Mouse (Mus musculus): ENCODE measurements around the gene Syne4. TPM values are rescaled to one million over a fixed set of nuclear protein-coding genes. Genes with fewer than 3 reads are reported as not detected.

The Syne4 gene
- polyA plus RNA-seq, 1 experiment: 1.2 TPM

GRCm38 (mm10) chr7:30358378-30359186, 44.0 kb downstream of the Syne4 start:
- Histone ChIP-seq H3K27me3 (ENCODE audit: control insufficient read depth, insufficient read depth, insufficient read length) (peaks cover 55% of the 10 kb centered on the region), H3K4me3 (no peak overlapping the region), H3ac (ENCODE audit: control insufficient read depth, insufficient read length) (no peak overlapping the region), H3K4me2 (ENCODE audit: low read depth) (no peak overlapping the region), H3K36me3 (ENCODE audit: control insufficient read depth, insufficient read depth) (no peaks in the 10 kb centered on the region), H3K79me2 (ENCODE audit: control insufficient read depth, insufficient read depth) (no peaks in the 10 kb centered on the region)
- TF ChIP-seq POLR2A (IDR thresholded peaks at IDR 0.05; ENCODE audit: insufficient read length, low read depth) (no peak), MAX (IDR thresholded peaks at IDR 0.05; ENCODE audit: low read depth) (no peak), MYOG (IDR thresholded peaks at IDR 0.05; ENCODE audit: control insufficient read depth in 1 of 3, insufficient read depth in 1 of 3, insufficient read length in 2 of 3, low read depth in 2 of 3) (no peak), REST (IDR thresholded peaks at IDR 0.05; ENCODE audit: insufficient read depth, insufficient read length) (no peak), SRF (IDR thresholded peaks at IDR 0.05; ENCODE audit: control insufficient read depth, insufficient read length, low read depth) (no peak), TCF3 (IDR thresholded peaks at IDR 0.05; ENCODE audit: insufficient read length, low read depth) (no peak), POLR2AphosphoS2 (IDR thresholded peaks at IDR 0.05; ENCODE audit: insufficient read length, low read depth) (no peak), E2F4 (IDR thresholded peaks at IDR 0.05; ENCODE audit: insufficient read depth) (no peak), TCF12 (IDR thresholded peaks at IDR 0.05; ENCODE audit: insufficient read depth, poor library complexity, severe bottlenecking) (no peak), USF1 (IDR thresholded peaks at IDR 0.05; ENCODE audit: low read depth) (no peak), CEBPB (IDR thresholded peaks at IDR 0.05; ENCODE audit: insufficient read depth, poor library complexity, severe bottlenecking) (no peak), MYOD1 (IDR thresholded peaks at IDR 0.05; ENCODE audit: control insufficient read depth in 1 of 3, insufficient read length in 2 of 3, low read depth in 2 of 3) (no peak)

DNA sequence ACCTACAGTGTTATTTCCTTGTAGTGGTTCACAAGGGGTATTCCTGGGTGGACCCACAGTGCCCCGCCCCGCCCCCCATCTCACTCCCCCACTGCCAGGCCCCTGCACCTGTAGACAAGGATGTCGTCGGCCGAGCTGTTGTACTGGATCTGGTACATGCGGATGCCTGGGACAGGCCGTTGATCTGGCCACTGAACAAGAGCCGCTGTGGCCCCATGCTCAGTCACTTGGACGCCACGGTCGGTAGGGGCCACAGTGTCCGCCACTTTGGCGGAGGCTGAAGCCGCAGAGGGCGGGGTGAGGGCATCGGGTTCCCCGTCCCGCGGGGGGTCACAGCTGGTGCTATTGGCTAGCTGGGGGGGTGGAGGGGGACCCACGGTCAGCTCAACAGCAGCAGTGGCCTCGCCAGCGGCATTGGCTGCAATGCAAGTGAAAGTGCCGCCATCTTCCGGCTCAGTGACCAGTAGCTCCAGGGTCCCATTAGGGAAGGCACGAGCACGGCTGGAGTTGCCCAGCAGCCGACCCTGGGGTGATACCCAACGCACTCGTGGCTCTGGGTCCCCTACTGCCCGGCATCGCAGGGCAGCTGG, 44.8 kb downstream of the Syne4 start:
- Histone ChIP-seq H3K27me3 (ENCODE audit: control insufficient read depth, insufficient read depth, insufficient read length) (peaks cover 63% of the 10 kb centered on the region), H3K79me2 (ENCODE audit: control insufficient read depth, insufficient read depth) (no peaks in the 10 kb centered on the region), H3K36me3 (ENCODE audit: control insufficient read depth, insufficient read depth) (no peaks in the 10 kb centered on the region), H3K4me2 (ENCODE audit: low read depth) (no peak overlapping the region), H3ac (ENCODE audit: control insufficient read depth, insufficient read length) (no peak overlapping the region), H3K4me3 (no peak overlapping the region)
- TF ChIP-seq POLR2A (IDR thresholded peaks at IDR 0.05; ENCODE audit: insufficient read length, low read depth): no peak
- TF ChIP-seq E2F4 (IDR thresholded peaks at IDR 0.05; ENCODE audit: insufficient read depth): no peak
- no peak for TF ChIP-seq POLR2AphosphoS2 (IDR thresholded peaks at IDR 0.05; ENCODE audit: insufficient read length, low read depth)
- TF ChIP-seq MYOG (IDR thresholded peaks at IDR 0.05; ENCODE audit: control insufficient read depth in 1 of 3, insufficient read depth in 1 of 3, insufficient read length in 2 of 3, low read depth in 2 of 3): no peak
- TF ChIP-seq REST (IDR thresholded peaks at IDR 0.05; ENCODE audit: insufficient read depth, insufficient read length): no peak
- TF ChIP-seq TCF12 (IDR thresholded peaks at IDR 0.05; ENCODE audit: insufficient read depth, poor library complexity, severe bottlenecking): no peak
- TF ChIP-seq SRF (IDR thresholded peaks at IDR 0.05; ENCODE audit: control insufficient read depth, insufficient read length, low read depth): no peak
- TF ChIP-seq MYOD1 (IDR thresholded peaks at IDR 0.05; ENCODE audit: control insufficient read depth in 1 of 3, insufficient read length in 2 of 3, low read depth in 2 of 3): no peak
- TF ChIP-seq MAX (IDR thresholded peaks at IDR 0.05; ENCODE audit: low read depth): no peak
- no peak for TF ChIP-seq CEBPB (IDR thresholded peaks at IDR 0.05; ENCODE audit: insufficient read depth, poor library complexity, severe bottlenecking)
- no peak for TF ChIP-seq TCF3 (IDR thresholded peaks at IDR 0.05; ENCODE audit: insufficient read length, low read depth)
- TF ChIP-seq USF1 (IDR thresholded peaks at IDR 0.05; ENCODE audit: low read depth): no peak

GRCm38 (mm10) chr7:30360028-30360427, 45.4 kb downstream of the Syne4 start:
- H3K4me2 ChIP-seq (ENCODE audit: low read depth): no peak overlapping the region
- no peaks in the 10 kb centered on the region for H3K36me3 ChIP-seq (ENCODE audit: control insufficient read depth, insufficient read depth)
- H3K27me3 ChIP-seq (ENCODE audit: control insufficient read depth, insufficient read depth, insufficient read length): peaks cover 67% of the 10 kb centered on the region
- no peaks in the 10 kb centered on the region for H3K79me2 ChIP-seq (ENCODE audit: control insufficient read depth, insufficient read depth)
- H3K4me3 ChIP-seq: no peak overlapping the region
- no peak overlapping the region for H3ac ChIP-seq (ENCODE audit: control insufficient read depth, insufficient read length)
- TF ChIP-seq POLR2A (IDR thresholded peaks at IDR 0.05; ENCODE audit: insufficient read length, low read depth): no peak
- no peak for TF ChIP-seq E2F4 (IDR thresholded peaks at IDR 0.05; ENCODE audit: insufficient read depth)
- no peak for TF ChIP-seq MAX (IDR thresholded peaks at IDR 0.05; ENCODE audit: low read depth)
- no peak for TF ChIP-seq MYOG (IDR thresholded peaks at IDR 0.05; ENCODE audit: control insufficient read depth in 1 of 3, insufficient read depth in 1 of 3, insufficient read length in 2 of 3, low read depth in 2 of 3)
- no peak for TF ChIP-seq TCF12 (IDR thresholded peaks at IDR 0.05; ENCODE audit: insufficient read depth, poor library complexity, severe bottlenecking)
- TF ChIP-seq SRF (IDR thresholded peaks at IDR 0.05; ENCODE audit: control insufficient read depth, insufficient read length, low read depth): no peak
- TF ChIP-seq POLR2AphosphoS2 (IDR thresholded peaks at IDR 0.05; ENCODE audit: insufficient read length, low read depth): no peak
- no peak for TF ChIP-seq MYOD1 (IDR thresholded peaks at IDR 0.05; ENCODE audit: control insufficient read depth in 1 of 3, insufficient read length in 2 of 3, low read depth in 2 of 3)
- no peak for TF ChIP-seq REST (IDR thresholded peaks at IDR 0.05; ENCODE audit: insufficient read depth, insufficient read length)
- TF ChIP-seq TCF3 (IDR thresholded peaks at IDR 0.05; ENCODE audit: insufficient read length, low read depth): no peak
- TF ChIP-seq USF1 (IDR thresholded peaks at IDR 0.05; ENCODE audit: low read depth): no peak
- TF ChIP-seq CEBPB (IDR thresholded peaks at IDR 0.05; ENCODE audit: insufficient read depth, poor library complexity, severe bottlenecking): no peak

DNA sequence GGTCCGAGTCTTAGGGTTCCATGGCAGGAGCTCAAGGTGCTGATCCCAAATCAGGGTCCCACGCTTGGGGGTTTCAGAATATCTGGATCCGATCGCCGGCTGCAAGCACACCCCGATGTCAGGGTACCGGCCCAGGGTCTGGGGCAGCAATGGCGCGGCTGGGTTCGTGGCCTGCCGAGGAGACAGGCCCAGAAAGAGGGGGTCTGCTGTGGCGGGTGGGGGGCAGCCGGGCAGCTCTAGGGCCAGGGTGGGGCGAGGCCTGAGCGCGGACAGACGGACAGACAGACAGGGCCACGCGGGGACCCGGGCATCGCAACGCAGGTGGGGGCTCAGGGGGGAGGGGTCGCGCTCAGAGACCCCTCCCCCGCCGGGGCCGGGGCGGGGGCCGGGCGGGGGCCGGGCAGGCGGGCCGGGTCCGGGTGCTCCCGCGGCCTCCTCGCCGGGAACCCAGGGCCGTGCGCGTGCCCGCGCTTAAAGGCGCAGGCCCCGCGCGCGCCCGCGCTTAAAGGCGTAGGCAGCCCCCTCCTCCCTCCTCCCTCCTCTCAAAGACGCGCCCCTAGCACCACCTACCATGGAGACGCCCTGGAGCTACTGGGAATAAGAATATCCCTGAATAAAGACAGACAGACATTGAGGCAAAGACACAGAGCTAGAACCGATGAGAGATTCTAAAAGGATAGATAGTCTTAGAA, 48.2 kb downstream of the Syne4 start, which contains the start of gene Lrfn3:
Gene Lrfn3, minus strand, starts transcription at position 121 of the 692 bp plus-strand sequence.
- H3K79me2 ChIP-seq (ENCODE audit: control insufficient read depth, insufficient read depth): no peaks in the 10 kb centered on the region
- H3K36me3 ChIP-seq (ENCODE audit: control insufficient read depth, insufficient read depth): no peaks in the 10 kb centered on the region
- no peak within 1 kb of the TSS for H3K4me2 ChIP-seq (ENCODE audit: low read depth)
- no peak for TF ChIP-seq REST (IDR thresholded peaks at IDR 0.05; ENCODE audit: insufficient read depth, insufficient read length)
- TF ChIP-seq TCF3 (IDR thresholded peaks at IDR 0.05; ENCODE audit: insufficient read length, low read depth): no peak
- no peak for TF ChIP-seq CEBPB (IDR thresholded peaks at IDR 0.05; ENCODE audit: insufficient read depth, poor library complexity, severe bottlenecking)
- no peak for TF ChIP-seq MYOG (IDR thresholded peaks at IDR 0.05; ENCODE audit: control insufficient read depth in 1 of 3, insufficient read depth in 1 of 3, insufficient read length in 2 of 3, low read depth in 2 of 3)
- TF ChIP-seq E2F4 (IDR thresholded peaks at IDR 0.05; ENCODE audit: insufficient read depth): no peak
- no peak for TF ChIP-seq POLR2AphosphoS2 (IDR thresholded peaks at IDR 0.05; ENCODE audit: insufficient read length, low read depth)
- TF ChIP-seq SRF (IDR thresholded peaks at IDR 0.05; ENCODE audit: control insufficient read depth, insufficient read length, low read depth): no peak
- TF ChIP-seq MAX (IDR thresholded peaks at IDR 0.05; ENCODE audit: low read depth): no peak
- no peak for TF ChIP-seq MYOD1 (IDR thresholded peaks at IDR 0.05; ENCODE audit: control insufficient read depth in 1 of 3, insufficient read length in 2 of 3, low read depth in 2 of 3)
- TF ChIP-seq USF1 (IDR thresholded peaks at IDR 0.05; ENCODE audit: low read depth): no peak
- no peak within 1 kb of the TSS for H3ac ChIP-seq (ENCODE audit: control insufficient read depth, insufficient read length)
- no peak within 1 kb of the TSS for H3K4me3 ChIP-seq
- H3K27me3 ChIP-seq (ENCODE audit: control insufficient read depth, insufficient read depth, insufficient read length): peaks cover 66% of the 10 kb centered on the region
